Mouse (Mus musculus) cerebellum, adult 2 months (tissue): ENCODE data around the gene Elob. TPM values are rescaled to one million over a fixed set of nuclear protein-coding genes. Genes with fewer than 3 reads are reported as not detected.

Experiments
- DNase-seq, 2 experiments: peaks; one replicate each; pipeline ENCODE4 v3.0.0; 2021
- H3K27ac ChIP-seq: fragments of 200-500 bp; 2 replicates; pipeline ENCODE4 v1.5.1; 2012; ENCODE audit warnings: low read length, control low read depth, inconsistent platforms; ENCODE audit not compliant: insufficient read depth
- H3K27me3 ChIP-seq: fragments of 200-500 bp; 2 replicates; pipeline ENCODE4 v1.6.1; 2012; ENCODE audit warnings: inconsistent platforms, mild to moderate bottlenecking, low read length, moderate library complexity; ENCODE audit not compliant: control insufficient read depth, insufficient read depth
- H3K4me1 ChIP-seq: fragments of 200-500 bp; 2 replicates; pipeline ENCODE4 v1.6.1; 2011; ENCODE audit warnings: low read length; ENCODE audit not compliant: control insufficient read depth, insufficient read depth
- H3K4me3 ChIP-seq: fragments of 200-500 bp; replicated peaks from 2 replicates; pipeline ENCODE3; 2011; ENCODE audit warnings: mild to moderate bottlenecking, low read depth, low read length, control low read depth; ENCODE audit not compliant: insufficient read depth
- CTCF ChIP-seq: fragments of 200-500 bp; IDR thresholded peaks from 2 replicates; pipeline ENCODE4 v1.5.1; 2011; ENCODE audit warnings: low read depth, mild to moderate bottlenecking, control low read depth, low read length, moderate library complexity, borderline replicate concordance; ENCODE audit not compliant: insufficient read depth
- POLR2A ChIP-seq: fragments of 200-500 bp; IDR thresholded peaks from 2 replicates; pipeline ENCODE4 v1.6.1; 2011; ENCODE audit warnings: low read length, control low read depth, borderline replicate concordance; ENCODE audit not compliant: insufficient read depth
- WGBS: fragments of 180-500 bp; shearing (Covaris S2); methylation state at CpG from one replicate; pipeline ENCODE4 v1.1.7; 2018; 5-methylcytosine and 5-hydroxymethylcytosine counted together
- polyA plus RNA-seq: library from polyadenylated mRNA; depleted of rRNA; stranded (reverse); fragments of >200 nt; gene quantifications from 2 replicates; pipeline ENCODE4 v1.2.3, GENCODE M21; 2012; rRNA removed

Elob gene
- polyA plus RNA-seq, result 621 and 628 TPM in 2 replicates

GRCm38 (mm10) chr17:23829064-23829619 is at the start of gene Elob:
Gene Elob (minus strand): TSS chr17:23829136.
- Histone ChIP-seq H3K4me1 (no peaks in the 10 kb centered on the region), H3K4me3 (peak within 1 kb of the TSS; percentile 80), H3K27me3 (no peaks in the 10 kb centered on the region), H3K27ac (peak within 1 kb of the TSS; percentile 85)
- under 1% methylated on average over 42 of the region's 42 CpGs for WGBS
- TF ChIP-seq POLR2A (peak; percentile 65; the same call in 1 of the 2 replicates), CTCF (peak; percentile 71)
- DNase-seq, result peak; percentile 88 to 89

GRCm38 (mm10) chr17:23877166-23877565 is 48.2 kb upstream of the Elob start:
- TF ChIP-seq POLR2A (no peak), CTCF (no peak)
- no peaks in the 10 kb centered on the region for H3K4me1 ChIP-seq
- no peak for DNase-seq
- H3K27me3 ChIP-seq, result no peaks in the 10 kb centered on the region
- 59% methylated on average over 2 of the region's 2 CpGs for WGBS
- H3K4me3 ChIP-seq, result no peak overlapping the region
- no peak overlapping the region for H3K27ac ChIP-seq

- peak in 1 of 2 experiments; percentile 10 for DNase-seq
- H3K4me1 ChIP-seq, result no peaks in the 10 kb centered on the region
- 29% methylated on average over 3 of the region's 3 CpGs for WGBS
- no peak overlapping the region; the same call in 1 of the 2 replicates for H3K27ac ChIP-seq
- no peak overlapping the region for H3K4me3 ChIP-seq
- no peaks in the 10 kb centered on the region for H3K27me3 ChIP-seq
- TF ChIP-seq POLR2A (no peak), CTCF (no peak)
Measured at GRCm38 (mm10) chr17:23876741-23877140, 47.8 kb upstream of the Elob start.

GRCm38 (mm10) chr17:23873884-23874856 is 45.2 kb upstream of the Elob start:
- H3K27me3 ChIP-seq, result no peaks in the 10 kb centered on the region
- no peak overlapping the region for H3K4me3 ChIP-seq
- no peaks in the 10 kb centered on the region for H3K4me1 ChIP-seq
- DNase-seq, result peak; percentile 37 to 55
- no peak overlapping the region for H3K27ac ChIP-seq
- WGBS, result 27% methylated on average over 8 of the region's 8 CpGs
- TF ChIP-seq CTCF, result peak; percentile 78
- no peak for TF ChIP-seq POLR2A

GRCm38 (mm10) chr17:23868513-23868912 is 39.6 kb upstream of the Elob start:
- TF ChIP-seq CTCF (no peak), POLR2A (no peak)

GRCm38 (mm10) chr17:23867756-23868155 is 38.8 kb upstream of the Elob start, which contains the start of gene Prss21:
Gene Prss21 (plus strand): TSS chr17:23868056.
- H3K4me3 ChIP-seq, result no peak within 1 kb of the TSS
- DNase-seq, result no peak
- TF ChIP-seq POLR2A (no peak), CTCF (no peak)
- WGBS, result 83% methylated on average over 15 of the region's 15 CpGs
- no peaks in the 10 kb centered on the region for H3K4me1 ChIP-seq
- H3K27ac ChIP-seq, result no peak within 1 kb of the TSS
- no peaks in the 10 kb centered on the region for H3K27me3 ChIP-seq

More at GRCm38 (mm10) chr17:23868513-23868912, 39.6 kb upstream of the Elob start:
- no peak overlapping the region for H3K4me3 ChIP-seq
- H3K4me1 ChIP-seq, result no peaks in the 10 kb centered on the region
- DNase-seq, result no peak
- 90% methylated on average over 11 of the region's 11 CpGs for WGBS
- no peak overlapping the region for H3K27ac ChIP-seq
- no peaks in the 10 kb centered on the region for H3K27me3 ChIP-seq

GRCm38 (mm10) chr17:23862926-23863325 is 34.0 kb upstream of the Elob start:
- Histone ChIP-seq H3K27me3 (no peaks in the 10 kb centered on the region), H3K27ac (no peak overlapping the region), H3K4me3 (no peak overlapping the region), H3K4me1 (no peaks in the 10 kb centered on the region)
- TF ChIP-seq CTCF, result no peak
- no peak for TF ChIP-seq POLR2A
- WGBS, result 76% methylated on average over 4 of the region's 4 CpGs
- no peak for DNase-seq
